Mouse (Mus musculus) urinary bladder, postnatal 0 days (tissue): ENCODE results near the gene Pigt. TPM values are rescaled to one million over a fixed set of nuclear protein-coding genes. Genes with fewer than 3 reads are reported as not detected.

ENCODE experiments used
- polyA plus RNA-seq: library from polyadenylated mRNA; unstranded; fragments of >200 nt; fragmentation: Nextera tagmentation; extraction: Ambion mirVana; gene quantifications from 2 replicates; pipeline ENCODE4 v1.2.1, GENCODE M21; 2015

Pigt gene
- polyA plus RNA-seq, result 53.3 and 56.6 TPM in 2 replicates

GRCm38 (mm10) chr2:164496847-164497690, at the start of gene Pigt:
Gene Pigt (plus strand): TSS chr2:164497520.

GRCm38 (mm10) chr2:164456864-164457300, 40.4 kb upstream of the Pigt start, which contains the start of gene Sys1:
Gene Sys1 (plus strand): TSS chr2:164456964.

GRCm38 (mm10) chr2:164460745-164461551, 36.4 kb upstream of the Pigt start, which contains the start of gene Gm20458:
Gene Gm20458 (plus strand): TSS chr2:164460967.

GRCm38 (mm10) chr2:164473624-164474023, 23.7 kb upstream of the Pigt start, which contains the start of gene Trp53tg5:
Gene Trp53tg5 (minus strand): TSS chr2:164473724.

GRCm38 (mm10) chr2:164485681-164486257, 11.6 kb upstream of the Pigt start, which contains the start of gene Dbndd2:
Gene Dbndd2 (plus strand): TSS chr2:164486106.

Other genes starting within 250 kb of the Pigt start
- not detected in 2 replicates for gene Svs3b, start 240.9 kb upstream of the Pigt start, polyA plus RNA-seq
- gene Svs4, start 219.1 kb upstream of the Pigt start, polyA plus RNA-seq, result not detected in 2 replicates
- gene Svs3a, start 208.3 kb upstream of the Pigt start, polyA plus RNA-seq, result not detected in 2 replicates
- gene Svs6, start 180.8 kb upstream of the Pigt start, polyA plus RNA-seq, result not detected in 2 replicates
- gene Svs5, start 164.8 kb upstream of the Pigt start, polyA plus RNA-seq, result not detected in 2 replicates
- 15.5 and 29.0 TPM in 2 replicates for gene Slpi, start 108.4 kb upstream of the Pigt start, polyA plus RNA-seq
- 0.08 and 0.10 TPM in 2 replicates for gene Rbpjl, start 94.4 kb upstream of the Pigt start, polyA plus RNA-seq
- gene Matn4, start 92.4 kb upstream of the Pigt start, polyA plus RNA-seq, result 1.9 and 2.2 TPM in 2 replicates
- 201 and 220 TPM in 2 replicates for gene Sdc4, start 53.6 kb upstream of the Pigt start, polyA plus RNA-seq
- 58.1 and 67.9 TPM in 2 replicates for gene Sys1, start 40.6 kb upstream of the Pigt start, polyA plus RNA-seq
- gene Gm20458, start 36.6 kb upstream of the Pigt start, polyA plus RNA-seq, result 31.1 and 41.5 TPM in 2 replicates
- gene Trp53tg5, start 23.8 kb upstream of the Pigt start, polyA plus RNA-seq, result not detected in 2 replicates
- gene Dbndd2, start 11.4 kb upstream of the Pigt start, polyA plus RNA-seq, result 135 and 147 TPM in 2 replicates
- 273 and 294 TPM in 2 replicates for gene Wfdc2, start 64.9 kb downstream of the Pigt start, polyA plus RNA-seq
- 1.4 and 1.5 TPM in 2 replicates for gene Spint3, start 75.9 kb downstream of the Pigt start, polyA plus RNA-seq
- 1.3 and 1.4 TPM in 2 replicates for gene Wfdc6a, start 87.9 kb downstream of the Pigt start, polyA plus RNA-seq
- not detected in 2 replicates for gene Eppin, start 96.1 kb downstream of the Pigt start, polyA plus RNA-seq
- gene Wfdc6b, start 116.0 kb downstream of the Pigt start, polyA plus RNA-seq, result not detected in 2 replicates
- not detected in 2 replicates for gene Wfdc8, start 116.1 kb downstream of the Pigt start, polyA plus RNA-seq
- gene Wfdc16, start 141.3 kb downstream of the Pigt start, polyA plus RNA-seq, result not detected in 2 replicates
- 3.2 and 5.3 TPM in 2 replicates for gene Wfdc10, start 158.5 kb downstream of the Pigt start, polyA plus RNA-seq
- not detected in 2 replicates for gene Wfdc9, start 159.1 kb downstream of the Pigt start, polyA plus RNA-seq
- gene Wfdc11, start 176.6 kb downstream of the Pigt start, polyA plus RNA-seq, result not detected in 2 replicates
- gene Wfdc13, start 187.6 kb downstream of the Pigt start, polyA plus RNA-seq, result 2.9 and 4.6 TPM in 2 replicates
- gene Spint4, start 201.0 kb downstream of the Pigt start, polyA plus RNA-seq, result not detected in 2 replicates
- not detected in 2 replicates for gene Spint5, start 217.8 kb downstream of the Pigt start, polyA plus RNA-seq
- gene Wfdc3, start 248.4 kb downstream of the Pigt start, polyA plus RNA-seq, result 1.6 and 1.7 TPM in 2 replicates
- 38.2 and 48.9 TPM in 2 replicates for gene Dnttip1, start 248.5 kb downstream of the Pigt start, polyA plus RNA-seq